Mouse (Mus musculus) liver, adult 2 months (tissue): ENCODE results near the gene Fsip1. TPM values are rescaled to one million over a fixed set of nuclear protein-coding genes. Genes with fewer than 3 reads are reported as not detected.

Source experiments
- DNase-seq: peaks from one replicate; pipeline ENCODE4 v3.0.0-alpha.2; 2011; ENCODE audit warnings: low read depth, low spot score; ENCODE audit errors: extremely low read depth
- H3K27ac ChIP-seq: fragments of 200-500 bp; replicated peaks from 2 replicates; pipeline ENCODE4 v1.5.1; 2012; ENCODE audit warnings: low read depth, mild to moderate bottlenecking, control low read depth, inconsistent platforms, low read length; ENCODE audit not compliant: insufficient read depth
- H3K27me3 ChIP-seq: fragments of 200-500 bp; 2 replicates; pipeline ENCODE4 v1.6.1; 2012; ENCODE audit warnings: mild to moderate bottlenecking, moderate library complexity, low read length, inconsistent platforms; ENCODE audit not compliant: control insufficient read depth, insufficient read depth
- H3K36me3 ChIP-seq: fragments of 200-500 bp; 2 replicates; pipeline ENCODE4 v1.6.1; 2012; ENCODE audit warnings: low read length, inconsistent platforms; ENCODE audit not compliant: control insufficient read depth, insufficient read depth
- H3K4me1 ChIP-seq: fragments of 200-500 bp; 2 replicates; pipeline ENCODE4 v1.6.1; 2011; ENCODE audit warnings: low read length; ENCODE audit not compliant: control insufficient read depth, insufficient read depth
- H3K4me3 ChIP-seq: fragments of 200-500 bp; 2 replicates; pipeline ENCODE4 v1.5.1; 2011; ENCODE audit warnings: low read depth, mild to moderate bottlenecking, control low read depth, low read length, moderate library complexity; ENCODE audit not compliant: insufficient read depth
- H3K79me2 ChIP-seq: fragments of 200-500 bp; 2 replicates; pipeline ENCODE4 v1.6.1; 2012; ENCODE audit warnings: inconsistent platforms, mild to moderate bottlenecking, low read length, moderate library complexity; ENCODE audit not compliant: control insufficient read depth, insufficient read depth
- H3K9ac ChIP-seq: fragments of 200-500 bp; 2 replicates; pipeline ENCODE4 v1.6.1; 2012; ENCODE audit warnings: low read depth, mild to moderate bottlenecking, control low read depth, inconsistent platforms, low read length
- CTCF ChIP-seq: fragments of 200-500 bp; IDR thresholded peaks from 2 replicates; pipeline ENCODE4 v1.5.1; 2011; ENCODE audit warnings: low read depth, low read length, control low read depth
- POLR2A ChIP-seq: fragments of 200-500 bp; IDR thresholded peaks from 2 replicates; pipeline ENCODE4 v1.6.1; 2011; ENCODE audit warnings: low read length, control low read depth; ENCODE audit not compliant: insufficient read depth; ENCODE audit errors: extremely low read depth
- WGBS: fragments of 180-500 bp; shearing (Covaris S2); methylation state at CpG from one replicate; pipeline ENCODE4 v1.1.7; 2018; 5-methylcytosine and 5-hydroxymethylcytosine counted together
- polyA plus RNA-seq: library from polyadenylated mRNA; depleted of rRNA; stranded (reverse); fragments of >200 nt; gene quantifications from 2 replicates; pipeline ENCODE4 v1.2.3, GENCODE M21; 2012; rRNA removed
- total RNA-seq: library from RNA; depleted of rRNA; stranded (reverse); fragments of >200 nt; gene quantifications from 2 replicates; pipeline ENCODE4 v1.2.3, GENCODE M21; 2014; rRNA removed

Gene Fsip1
- total and polyA plus RNA-seq, 2 experiments, result 0.05 to 0.09 TPM

GRCm38 (mm10) chr2:118091226-118091625, 165.5 kb downstream of the Fsip1 start:
- WGBS, result 89% methylated on average over 5 of the region's 5 CpGs

DNA sequence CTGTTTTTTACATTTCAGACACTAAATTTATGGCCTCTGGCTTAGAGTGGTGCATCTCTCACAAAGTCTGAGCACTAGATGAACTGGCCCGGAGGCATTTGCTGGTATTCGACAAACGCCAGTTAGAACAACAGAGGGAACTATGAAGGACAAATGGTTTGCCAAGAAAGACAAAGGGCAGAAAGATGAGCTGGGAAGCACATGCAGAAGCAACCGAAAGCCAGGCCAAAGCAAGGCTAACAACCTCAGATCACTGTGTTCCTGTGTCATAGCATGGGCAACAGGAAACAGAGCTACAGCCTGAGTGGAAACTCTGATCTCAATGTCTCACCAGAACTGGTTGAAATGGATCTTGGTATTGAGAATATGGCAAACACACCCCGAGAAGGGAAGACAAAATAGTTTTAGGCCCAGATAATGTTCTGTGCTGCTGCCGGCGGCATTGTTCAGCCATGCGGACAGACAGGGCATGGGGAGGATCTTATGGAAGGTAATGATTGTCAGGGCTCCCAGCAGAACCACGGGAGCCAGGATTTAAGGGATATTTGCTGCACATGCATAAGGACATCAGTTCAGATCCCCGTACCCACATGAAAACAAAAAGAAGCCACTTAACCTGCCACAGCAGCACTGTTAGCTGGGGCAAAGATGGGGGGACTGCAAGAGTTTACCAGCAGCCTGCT, 169.6 kb downstream of the Fsip1 start:
- WGBS, result 86% methylated on average over 10 of the region's 10 CpGs
- Histone ChIP-seq H3K27ac (no peak overlapping the region), H3K36me3 (no peaks in the 10 kb centered on the region), H3K27me3 (no peaks in the 10 kb centered on the region), H3K79me2 (no peaks in the 10 kb centered on the region), H3K4me1 (no peaks in the 10 kb centered on the region), H3K4me3 (no peak overlapping the region), H3K9ac (no peak overlapping the region)
- no peak for TF ChIP-seq POLR2A
- TF ChIP-seq CTCF, result no peak
- no peak for DNase-seq

More at GRCm38 (mm10) chr2:118091226-118091625, 165.5 kb downstream of the Fsip1 start:
- H3K9ac ChIP-seq, result no peak overlapping the region
- no peaks in the 10 kb centered on the region for H3K4me1 ChIP-seq
- no peaks in the 10 kb centered on the region for H3K27me3 ChIP-seq
- no peaks in the 10 kb centered on the region for H3K79me2 ChIP-seq
- TF ChIP-seq CTCF (no peak), POLR2A (no peak)
- no peak overlapping the region for H3K27ac ChIP-seq
- no peak for DNase-seq
- no peaks in the 10 kb centered on the region for H3K36me3 ChIP-seq
- H3K4me3 ChIP-seq, result no peak overlapping the region

DNA sequence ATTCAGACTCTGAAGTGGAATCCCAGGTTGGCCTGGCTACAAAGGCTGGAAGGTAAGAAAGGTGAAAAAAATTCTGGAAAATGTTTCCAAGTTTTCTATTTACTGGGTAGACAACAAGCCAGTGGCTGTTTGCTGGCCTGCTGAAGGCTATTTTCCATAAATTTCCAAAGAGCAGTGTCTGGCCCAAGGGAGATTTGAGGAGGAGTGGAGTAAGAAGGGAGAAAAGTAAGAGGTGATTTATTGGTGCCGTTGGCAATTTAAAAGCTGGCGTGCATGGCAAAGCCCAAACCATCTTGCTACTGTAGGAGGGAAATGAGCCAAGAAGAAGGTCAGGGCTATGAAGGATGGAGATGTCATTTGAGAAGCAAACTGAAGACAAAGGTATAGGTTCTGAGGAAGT, 171.1 kb downstream of the Fsip1 start:
- Histone ChIP-seq H3K27me3 (no peaks in the 10 kb centered on the region), H3K36me3 (no peaks in the 10 kb centered on the region), H3K4me1 (no peaks in the 10 kb centered on the region), H3K9ac (no peak overlapping the region), H3K79me2 (no peaks in the 10 kb centered on the region), H3K4me3 (no peak overlapping the region), H3K27ac (no peak overlapping the region)
- DNase-seq, result no peak
- TF ChIP-seq POLR2A (no peak), CTCF (no peak)
- WGBS, result 91% methylated on average over 2 of the region's 2 CpGs

GRCm38 (mm10) chr2:118084693-118085092, 172.1 kb downstream of the Fsip1 start:
- H3K36me3 ChIP-seq, result no peaks in the 10 kb centered on the region
- no peaks in the 10 kb centered on the region for H3K79me2 ChIP-seq
- WGBS, result 73% methylated on average over 3 of the region's 3 CpGs
- no peak overlapping the region for H3K27ac ChIP-seq
- no peaks in the 10 kb centered on the region for H3K4me1 ChIP-seq
- H3K9ac ChIP-seq, result no peak overlapping the region
- H3K27me3 ChIP-seq, result no peaks in the 10 kb centered on the region
- no peak for DNase-seq
- TF ChIP-seq CTCF (no peak), POLR2A (no peak)
- H3K4me3 ChIP-seq, result no peak overlapping the region

DNA sequence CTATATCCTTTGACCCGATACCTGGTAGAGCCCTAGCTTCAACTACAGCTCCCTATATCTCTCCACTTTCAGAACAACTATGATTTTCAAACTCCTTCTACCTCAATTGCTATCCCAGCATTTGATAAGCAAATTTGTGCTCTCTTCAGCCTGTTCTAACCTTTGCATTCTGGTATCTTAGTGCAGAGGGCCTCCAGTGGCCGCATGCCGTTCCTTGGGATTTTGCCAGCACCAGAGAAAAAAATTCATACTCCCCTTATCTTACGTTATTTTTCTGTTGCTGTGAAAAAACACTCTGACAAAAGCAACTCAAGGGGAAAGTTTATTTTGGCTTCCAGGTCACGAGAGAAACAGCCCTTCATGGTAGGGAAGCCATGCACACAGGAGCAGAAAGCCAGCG, 173.1 kb downstream of the Fsip1 start:
- Histone ChIP-seq H3K27me3 (no peaks in the 10 kb centered on the region), H3K27ac (no peak overlapping the region), H3K79me2 (no peaks in the 10 kb centered on the region), H3K36me3 (no peaks in the 10 kb centered on the region), H3K4me3 (no peak overlapping the region), H3K9ac (no peak overlapping the region), H3K4me1 (no peaks in the 10 kb centered on the region)
- DNase-seq, result no peak
- 83% methylated on average over 6 of the region's 6 CpGs for WGBS
- TF ChIP-seq POLR2A (no peak), CTCF (no peak)

DNA sequence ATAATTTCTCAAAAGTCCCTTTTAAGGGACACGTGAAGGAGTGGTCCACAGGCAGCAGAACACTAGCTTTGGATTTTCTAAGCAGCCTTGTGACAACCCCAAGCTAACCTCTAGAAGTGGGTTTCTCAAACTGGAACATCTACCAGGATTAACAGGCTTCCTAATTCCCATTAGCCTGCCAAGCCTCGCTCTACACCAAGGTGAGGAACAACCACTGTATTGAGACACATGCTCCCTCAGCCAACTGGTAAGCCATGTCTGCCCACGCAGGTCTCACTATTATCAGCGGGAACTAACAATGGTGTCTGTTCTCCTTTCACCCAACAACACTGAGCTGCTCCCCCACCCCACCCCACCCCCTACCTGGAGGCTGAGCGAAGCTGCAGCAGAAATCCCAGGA, 175.2 kb downstream of the Fsip1 start:
- H3K36me3 ChIP-seq, result no peaks in the 10 kb centered on the region
- WGBS, result 81% methylated on average over 5 of the region's 5 CpGs
- no peaks in the 10 kb centered on the region for H3K27me3 ChIP-seq
- H3K4me1 ChIP-seq, result no peaks in the 10 kb centered on the region
- H3K9ac ChIP-seq, result no peak overlapping the region
- H3K79me2 ChIP-seq, result no peaks in the 10 kb centered on the region
- H3K27ac ChIP-seq, result no peak overlapping the region
- no peak for DNase-seq
- no peak overlapping the region for H3K4me3 ChIP-seq
- TF ChIP-seq POLR2A, result no peak
- TF ChIP-seq CTCF, result no peak

Other genes starting within 250 kb of the Fsip1 start
- 0.55 and 0.81 TPM in 2 replicates for gene Thbs1, start 145.1 kb downstream of the Fsip1 start, total RNA-seq
- 0.12 and 0.37 TPM in 2 replicates for gene Thbs1, start 145.1 kb downstream of the Fsip1 start, polyA plus RNA-seq
- not detected in 2 replicates for gene Gpr176, start 116.5 kb upstream of the Fsip1 start, total RNA-seq
- gene Gpr176, start 116.5 kb upstream of the Fsip1 start, polyA plus RNA-seq, result not detected in 2 replicates
- gene Eif2ak4, start 131.7 kb upstream of the Fsip1 start, total RNA-seq, result 5.4 and 5.6 TPM in 2 replicates
- gene Eif2ak4, start 131.7 kb upstream of the Fsip1 start, polyA plus RNA-seq, result 4.2 and 4.8 TPM in 2 replicates
- 59.7 and 72.8 TPM in 2 replicates for gene Srp14, start 222.7 kb upstream of the Fsip1 start, total RNA-seq
- 33.4 and 37.3 TPM in 2 replicates for gene Srp14, start 222.7 kb upstream of the Fsip1 start, polyA plus RNA-seq